Mouse (Mus musculus): ENCODE data around the gene Rrm1.
"Not testable (repeated sequence)": the region's sequence is repeated elsewhere in the genome, so short reads cannot be mapped to it uniquely, and the experiment has no call there.

DNA sequence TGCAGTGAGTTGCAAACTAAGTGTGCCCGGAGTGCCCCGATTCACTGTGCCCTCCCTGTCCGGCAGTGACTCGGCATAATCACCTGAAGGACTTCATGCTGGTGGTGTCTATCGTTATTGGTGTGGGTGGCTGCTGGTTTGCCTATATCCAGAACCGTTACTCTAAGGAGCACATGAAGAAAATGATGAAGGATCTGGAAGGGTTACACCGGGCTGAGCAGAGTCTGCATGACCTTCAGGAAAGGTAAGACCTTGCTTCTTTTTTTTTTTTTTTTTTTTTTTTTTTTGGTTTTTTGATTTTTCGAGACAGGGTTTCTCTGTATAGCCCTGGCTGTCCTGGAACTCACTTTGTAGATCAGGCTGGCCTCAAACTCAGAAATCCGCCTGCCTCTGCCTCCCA, 26.2 kb upstream of the Rrm1 start:
- not testable (repeated sequence) for TF ChIP-seq CTCF (IDR thresholded peaks at IDR 0.05; ENCODE audit: insufficient read depth, low read length); POLR2A (IDR thresholded peaks at IDR 0.05; ENCODE audit: borderline replicate concordance, extremely low read depth, low read depth, low read length)

Data from lung, adult 2 months (tissue).